Mouse (Mus musculus): ENCODE results near the gene Smo. TPM values are rescaled to one million over a fixed set of nuclear protein-coding genes. Genes with fewer than 3 reads are reported as not detected.

The Smo gene
- polyA plus RNA-seq, 1 experiment from 2014 or later: 23.6 TPM

DNA sequence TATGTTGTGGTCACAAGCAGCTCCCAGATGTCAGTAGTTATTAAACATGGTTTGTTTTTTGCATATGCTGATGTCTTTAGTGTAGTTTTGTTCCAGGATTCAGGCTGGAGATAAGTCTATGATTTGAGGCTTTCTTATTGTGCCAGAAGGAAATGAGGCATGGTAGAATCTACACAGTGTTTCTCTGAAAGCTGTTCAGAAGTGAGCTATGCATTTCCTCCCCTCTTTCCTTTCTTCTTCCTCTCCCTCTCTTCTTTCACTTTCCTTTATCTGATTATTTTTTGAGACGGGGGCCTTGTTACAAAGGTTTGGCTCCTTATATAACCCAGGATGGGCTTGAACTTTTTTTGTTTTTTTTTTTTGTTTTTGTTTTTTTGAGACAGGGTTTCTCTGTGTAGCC lies 58.2 kb downstream of the Smo start:
- H3K36me3 ChIP-seq (ENCODE audit: control insufficient read depth, insufficient read depth, low read length): no peaks in the 10 kb centered on the region
- no peaks in the 10 kb centered on the region for H3K27me3 ChIP-seq (ENCODE audit: control insufficient read depth, insufficient read depth, low read length)
- H3K9ac ChIP-seq (ENCODE audit: low read length): no peak overlapping the region
- H3K4me1 ChIP-seq (ENCODE audit: control insufficient read depth, insufficient read depth, low read length): no peaks in the 10 kb centered on the region
- no peak for ATAC-seq (ENCODE audit: insufficient read depth, low FRiP score)
- H3K4me2 ChIP-seq (ENCODE audit: low read depth, low read length): no peak overlapping the region
- 72% methylated on average over 1 of the region's 1 CpGs for WGBS
- H3K4me3 ChIP-seq (replicated peaks; ENCODE audit: low read length): no peak overlapping the region
- H3K9me3 ChIP-seq (replicated peaks; ENCODE audit: control insufficient read depth, low read length): no peaks in the 10 kb centered on the region
- no peak overlapping the region for H3K27ac ChIP-seq (ENCODE audit: low read length)

DNA sequence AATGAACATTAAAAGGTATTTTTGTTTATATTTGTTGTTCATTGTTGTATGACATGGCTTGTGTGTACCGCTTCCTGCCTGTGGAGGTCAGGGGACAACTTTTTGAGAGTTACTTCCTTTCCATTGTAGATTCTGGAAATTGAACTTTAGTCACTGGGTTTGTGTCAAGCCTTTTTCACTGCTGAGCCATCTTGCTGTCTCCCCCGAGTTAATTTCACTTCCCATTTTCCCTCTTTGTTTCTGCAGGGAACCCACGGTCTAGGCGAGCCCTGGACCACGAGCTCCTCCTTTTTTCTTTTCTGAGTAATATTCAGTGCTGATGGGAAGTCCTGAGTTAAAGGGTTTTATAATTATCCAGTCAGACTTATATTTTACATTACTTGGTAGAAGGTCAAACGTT lies 59.3 kb downstream of the Smo start:
- Histone ChIP-seq H3K27me3 (ENCODE audit: control insufficient read depth, insufficient read depth, low read length) (no peaks in the 10 kb centered on the region), H3K27ac (ENCODE audit: low read length) (no peak overlapping the region), H3K4me2 (ENCODE audit: low read depth, low read length) (no peak overlapping the region), H3K9me3 (replicated peaks; ENCODE audit: control insufficient read depth, low read length) (no peaks in the 10 kb centered on the region), H3K4me3 (replicated peaks; ENCODE audit: low read length) (no peak overlapping the region), H3K4me1 (ENCODE audit: control insufficient read depth, insufficient read depth, low read length) (no peaks in the 10 kb centered on the region), H3K36me3 (ENCODE audit: control insufficient read depth, insufficient read depth, low read length) (no peaks in the 10 kb centered on the region), H3K9ac (ENCODE audit: low read length) (no peak overlapping the region)
- WGBS: 83% methylated on average over 6 of the region's 6 CpGs
- no peak for ATAC-seq (ENCODE audit: insufficient read depth, low FRiP score)

DNA sequence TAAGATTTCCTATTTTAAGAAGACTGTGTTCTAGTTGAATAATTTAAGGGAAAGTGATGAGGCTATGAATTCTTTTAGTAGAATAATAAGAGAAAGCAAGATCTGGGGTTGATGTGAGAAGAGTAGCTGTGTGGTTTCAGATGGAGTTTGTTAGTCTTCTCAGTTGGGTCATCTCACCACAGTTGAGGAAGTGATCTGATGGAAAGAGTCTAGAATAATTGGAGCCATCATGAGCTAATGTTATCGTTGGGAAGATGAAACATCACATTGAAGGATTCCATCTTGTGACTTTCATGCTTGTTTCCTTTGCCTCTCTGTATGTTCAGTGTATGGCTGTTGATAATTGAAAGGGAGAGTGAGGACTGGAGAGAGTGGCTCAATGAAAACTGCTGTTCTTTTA lies 67.7 kb downstream of the Smo start:
- Histone ChIP-seq H3K27ac (ENCODE audit: low read length) (no peak overlapping the region), H3K4me1 (ENCODE audit: control insufficient read depth, insufficient read depth, low read length) (no peaks in the 10 kb centered on the region), H3K27me3 (ENCODE audit: control insufficient read depth, insufficient read depth, low read length) (no peaks in the 10 kb centered on the region), H3K36me3 (ENCODE audit: control insufficient read depth, insufficient read depth, low read length) (no peaks in the 10 kb centered on the region), H3K9ac (ENCODE audit: low read length) (no peak overlapping the region), H3K9me3 (replicated peaks; ENCODE audit: control insufficient read depth, low read length) (no peaks in the 10 kb centered on the region), H3K4me3 (replicated peaks; ENCODE audit: low read length) (no peak overlapping the region), H3K4me2 (ENCODE audit: low read depth, low read length) (no peak overlapping the region)
- no peak for ATAC-seq (ENCODE audit: insufficient read depth, low FRiP score)
- WGBS: 74% methylated on average over 1 of the region's 1 CpGs

DNA sequence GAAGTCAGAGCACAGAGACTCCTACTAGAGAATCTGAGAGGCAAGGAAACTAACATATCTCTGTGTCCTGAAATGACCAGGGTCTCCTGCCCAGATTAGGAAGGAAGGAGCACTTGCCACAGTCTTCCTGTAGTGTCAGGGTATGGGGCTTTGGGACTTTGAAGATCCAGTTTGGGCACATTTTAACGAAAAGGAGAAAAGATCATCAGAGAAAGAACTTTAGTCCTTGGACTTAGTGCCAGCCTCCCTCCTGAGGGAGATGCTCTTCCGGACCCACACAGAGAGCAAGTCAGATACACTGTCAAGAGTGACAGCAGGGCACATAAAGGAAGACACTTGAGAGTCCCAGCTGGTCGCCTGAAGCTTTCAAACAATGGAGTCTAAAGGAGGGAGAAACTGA lies 68.7 kb downstream of the Smo start:
- Histone ChIP-seq H3K4me1 (ENCODE audit: control insufficient read depth, insufficient read depth, low read length) (no peaks in the 10 kb centered on the region), H3K9me3 (replicated peaks; ENCODE audit: control insufficient read depth, low read length) (no peaks in the 10 kb centered on the region), H3K4me2 (ENCODE audit: low read depth, low read length) (no peak overlapping the region), H3K36me3 (ENCODE audit: control insufficient read depth, insufficient read depth, low read length) (no peaks in the 10 kb centered on the region), H3K27ac (ENCODE audit: low read length) (no peak overlapping the region), H3K27me3 (ENCODE audit: control insufficient read depth, insufficient read depth, low read length) (no peaks in the 10 kb centered on the region), H3K4me3 (replicated peaks; ENCODE audit: low read length) (no peak overlapping the region), H3K9ac (ENCODE audit: low read length) (no peak overlapping the region)
- 62% methylated on average over 3 of the region's 3 CpGs for WGBS
- no peak for ATAC-seq (ENCODE audit: insufficient read depth, low FRiP score)

DNA sequence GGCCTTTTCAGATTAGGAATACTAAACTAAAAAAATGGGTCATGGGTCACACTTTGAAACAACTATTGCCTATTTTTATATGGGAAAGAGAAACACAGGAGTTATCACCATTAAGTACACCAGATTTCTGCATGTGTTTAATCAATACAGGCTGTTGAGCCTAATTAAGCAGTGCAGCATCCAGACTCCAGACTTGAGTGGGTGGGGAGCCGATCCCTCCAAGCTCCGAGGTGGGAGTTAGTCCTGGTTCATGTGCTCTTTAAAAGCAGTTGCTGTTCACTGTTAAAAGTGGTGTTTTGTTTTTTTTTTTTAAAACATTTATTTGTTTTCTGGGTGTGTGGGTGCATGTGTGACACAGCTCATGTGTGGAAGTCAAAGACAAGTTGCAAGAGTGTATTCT lies 70.1 kb downstream of the Smo start:
- WGBS: 72% methylated on average over 2 of the region's 2 CpGs
- no peak overlapping the region for H3K4me3 ChIP-seq (replicated peaks; ENCODE audit: low read length)
- H3K9me3 ChIP-seq (replicated peaks; ENCODE audit: control insufficient read depth, low read length): no peaks in the 10 kb centered on the region
- H3K27me3 ChIP-seq (ENCODE audit: control insufficient read depth, insufficient read depth, low read length): no peaks in the 10 kb centered on the region
- no peaks in the 10 kb centered on the region for H3K4me1 ChIP-seq (ENCODE audit: control insufficient read depth, insufficient read depth, low read length)
- no peak overlapping the region for H3K9ac ChIP-seq (ENCODE audit: low read length)
- no peak overlapping the region for H3K27ac ChIP-seq (ENCODE audit: low read length)
- H3K4me2 ChIP-seq (ENCODE audit: low read depth, low read length): no peak overlapping the region
- ATAC-seq (ENCODE audit: insufficient read depth, low FRiP score): no peak
- H3K36me3 ChIP-seq (ENCODE audit: control insufficient read depth, insufficient read depth, low read length): no peaks in the 10 kb centered on the region

Other genes starting within 250 kb of the Smo start
- 16.9 TPM in 2 replicates for gene Kcp, start 227.6 kb upstream of the Smo start, polyA plus RNA-seq (2015; fragmentation: Nextera tagmentation; extraction: Ambion mirVana)
- gene Irf5, start 208.9 kb upstream of the Smo start, polyA plus RNA-seq (2015; fragmentation: Nextera tagmentation; extraction: Ambion mirVana): 14.0 and 14.2 TPM in 2 replicates
- gene Tnpo3, start 125.6 kb upstream of the Smo start, polyA plus RNA-seq (2015; fragmentation: Nextera tagmentation; extraction: Ambion mirVana): 75.1 and 84.9 TPM in 2 replicates
- 4.0 and 5.2 TPM in 2 replicates for gene Tspan33, start 41.3 kb upstream of the Smo start, polyA plus RNA-seq (2015; fragmentation: Nextera tagmentation; extraction: Ambion mirVana)
- 45.8 and 48.0 TPM in 2 replicates for gene Ahcyl2, start 32.5 kb downstream of the Smo start, polyA plus RNA-seq (2015; fragmentation: Nextera tagmentation; extraction: Ambion mirVana)
- gene Strip2, start 181.5 kb downstream of the Smo start, polyA plus RNA-seq (2015; fragmentation: Nextera tagmentation; extraction: Ambion mirVana): 0.37 and 0.51 TPM in 2 replicates